Mouse (Mus musculus): Measurements from ENCODE around the gene 3830406C13Rik.

DNA sequence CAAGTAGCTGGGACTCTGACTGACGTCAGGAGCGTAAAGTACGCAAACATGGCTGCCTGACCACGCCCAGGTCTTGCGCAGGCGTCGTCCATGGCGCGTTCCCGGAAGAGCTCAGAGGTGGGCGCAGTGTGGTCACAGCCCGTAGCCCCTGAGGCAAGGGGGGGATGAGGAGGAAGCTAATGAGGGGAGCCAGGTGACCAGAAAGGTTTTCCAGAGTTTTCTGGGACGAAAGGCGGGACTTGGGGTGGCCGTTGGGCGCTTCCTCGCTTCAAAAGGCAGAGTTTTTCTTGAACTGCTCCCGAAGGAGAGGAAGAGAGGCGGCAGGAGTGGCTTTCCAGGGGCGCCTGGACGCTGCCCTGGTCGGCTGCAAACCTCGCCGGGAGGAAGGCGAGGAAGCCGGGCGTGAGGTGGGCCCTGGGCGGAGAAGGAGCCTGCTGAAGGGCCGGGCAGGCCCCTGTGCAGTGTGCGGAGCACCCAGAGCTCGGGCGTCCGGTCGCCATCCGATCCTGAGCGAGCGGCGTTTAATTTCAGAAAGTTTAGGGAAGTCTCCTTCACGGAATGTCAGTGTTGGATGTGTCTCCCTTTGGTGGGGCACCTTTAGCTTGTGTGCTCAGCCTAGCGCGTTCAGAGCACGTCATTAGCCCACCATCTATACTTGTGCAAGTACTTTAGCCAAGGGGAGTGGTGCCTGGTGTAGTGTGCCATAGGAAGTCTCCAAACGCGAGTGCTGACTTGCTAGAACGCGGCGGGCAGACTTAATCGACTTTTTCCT, at the start of gene 3830406C13Rik:
- TF ChIP-seq CTCF (IDR thresholded peaks at IDR 0.05; ENCODE audit: control insufficient read depth, insufficient read depth, insufficient read length) (no peak), USF1 (IDR thresholded peaks at IDR 0.05; ENCODE audit: low read depth) (no peak), MAX (IDR thresholded peaks at IDR 0.05) (no peak)

Measured in C2C12 (cell line).